Mouse (Mus musculus) lung, adult 2 months (tissue): ENCODE results near the gene Xaf1. TPM values are rescaled to one million over a fixed set of nuclear protein-coding genes. Genes with fewer than 3 reads are reported as not detected.

ENCODE experiments used
- DNase-seq: peaks from one replicate; pipeline ENCODE4 v3.0.0; 2022
- H3K4me1 ChIP-seq: fragments of 200-500 bp; 2 replicates; pipeline ENCODE4 v1.6.1; 2011; ENCODE audit warnings: low read length; ENCODE audit not compliant: control insufficient read depth, insufficient read depth
- H3K4me3 ChIP-seq: fragments of 200-500 bp; replicated peaks from 2 replicates; pipeline ENCODE3; 2011; ENCODE audit warnings: low read depth, mild to moderate bottlenecking, control low read depth, low read length; ENCODE audit errors: extremely low read depth
- CTCF ChIP-seq: fragments of 200-500 bp; IDR thresholded peaks from 2 replicates; pipeline ENCODE4 v1.5.1; 2011; ENCODE audit warnings: mild to moderate bottlenecking, low read length, control low read depth; ENCODE audit not compliant: insufficient read depth
- POLR2A ChIP-seq: fragments of 200-500 bp; IDR thresholded peaks from 2 replicates; pipeline ENCODE4 v1.6.1; 2011; ENCODE audit warnings: low read depth, mild to moderate bottlenecking, control low read depth, low read length, borderline replicate concordance; ENCODE audit errors: extremely low read depth
- WGBS: fragments of 180-500 bp; shearing (Covaris S2); methylation state at CpG from one replicate; pipeline ENCODE4 v1.1.7; 2018; 5-methylcytosine and 5-hydroxymethylcytosine counted together
- polyA plus RNA-seq: library from polyadenylated mRNA; depleted of rRNA; stranded (reverse); fragments of >200 nt; gene quantifications from 2 replicates; pipeline ENCODE4 v1.2.3, GENCODE M21; 2012

The Xaf1 gene
- polyA plus RNA-seq, 1 experiment = 55.3 TPM

DNA sequence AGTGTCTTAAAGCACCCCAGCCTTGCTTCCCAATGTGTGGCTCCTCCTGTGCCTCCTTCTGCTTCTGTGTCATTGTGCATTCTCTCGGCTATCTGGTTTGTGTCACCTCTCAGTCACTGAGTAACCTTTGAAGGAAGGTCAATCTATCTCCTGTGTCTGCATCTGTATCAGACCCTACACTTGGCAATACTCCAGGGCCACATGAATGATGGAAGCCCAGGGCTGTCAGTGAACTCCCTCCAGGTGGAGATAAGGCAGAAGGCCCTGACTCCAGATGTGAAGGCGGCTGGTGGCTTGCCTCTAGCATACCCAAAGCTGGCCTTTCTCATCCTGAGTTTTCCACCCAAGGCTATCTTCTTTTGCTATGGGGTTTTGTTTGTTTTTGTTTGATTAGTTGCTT lies 7.6 kb downstream of the Xaf1 start:
- no peak for TF ChIP-seq CTCF
- no peak for TF ChIP-seq POLR2A
- Histone ChIP-seq H3K4me3 (no peak overlapping the region), H3K4me1 (peaks cover 3% of the 10 kb centered on the region; the same call in 1 of the 2 replicates)
- no peak for DNase-seq
- 56% methylated on average over 2 of the region's 2 CpGs for WGBS

DNA sequence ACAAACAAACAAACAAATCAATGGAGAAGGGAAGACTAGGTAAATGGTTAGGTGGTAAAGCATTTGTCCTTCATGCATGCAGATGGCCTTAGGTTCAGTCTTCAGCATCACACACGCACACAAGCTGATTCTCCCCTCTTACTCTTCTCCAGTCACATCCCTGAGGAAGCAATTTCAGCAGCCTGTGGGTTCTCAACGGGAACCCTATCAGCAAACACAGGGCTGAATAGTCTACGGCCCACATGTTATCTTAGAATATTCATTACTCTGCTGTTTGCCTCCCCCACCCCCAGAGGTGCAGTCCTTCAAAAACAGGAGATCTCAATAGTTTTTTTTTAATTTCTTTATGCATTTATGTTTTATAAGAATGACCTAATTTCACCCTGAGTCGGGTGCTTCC lies 9.1 kb downstream of the Xaf1 start:
- no peak overlapping the region for H3K4me3 ChIP-seq
- DNase-seq = no peak
- H3K4me1 ChIP-seq = no peaks in the 10 kb centered on the region
- WGBS = 83% methylated on average over 4 of the region's 4 CpGs
- TF ChIP-seq CTCF (no peak), POLR2A (no peak)

DNA sequence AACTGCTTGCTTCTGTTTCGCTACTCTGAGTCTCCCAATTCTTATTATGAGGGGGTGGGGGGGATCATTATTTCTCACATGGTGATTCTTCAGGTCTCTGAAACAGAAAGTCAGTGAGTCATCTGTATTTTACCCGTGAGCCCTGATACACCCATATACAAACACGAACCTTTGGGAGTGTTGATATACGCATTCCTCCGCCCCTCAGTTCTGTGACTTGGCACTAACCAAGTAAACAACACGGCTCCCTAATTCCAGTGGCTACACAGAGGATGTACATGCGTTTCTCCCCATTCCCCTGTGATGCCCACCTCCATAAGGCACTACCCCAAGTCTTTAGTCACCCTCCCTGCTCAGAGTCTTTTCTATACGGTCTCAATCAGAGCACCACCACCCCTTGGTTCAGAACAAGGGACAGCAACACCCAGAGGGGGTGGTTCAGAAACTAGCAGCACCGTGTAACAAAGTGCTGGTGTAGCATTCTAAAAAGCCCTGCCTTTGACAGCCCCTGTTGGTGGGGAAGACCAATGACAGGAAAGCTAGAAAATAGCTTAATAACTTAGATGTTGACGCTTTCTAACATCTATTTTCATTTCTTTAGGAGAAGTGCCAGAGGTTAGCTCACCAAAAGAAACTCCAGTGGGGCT lies 10.0 kb downstream of the Xaf1 start:
- Histone ChIP-seq H3K4me1 (no peaks in the 10 kb centered on the region), H3K4me3 (no peak overlapping the region)
- no peak for DNase-seq
- no peak for TF ChIP-seq CTCF
- no peak for TF ChIP-seq POLR2A
- WGBS = 71% methylated on average over 10 of the region's 10 CpGs

DNA sequence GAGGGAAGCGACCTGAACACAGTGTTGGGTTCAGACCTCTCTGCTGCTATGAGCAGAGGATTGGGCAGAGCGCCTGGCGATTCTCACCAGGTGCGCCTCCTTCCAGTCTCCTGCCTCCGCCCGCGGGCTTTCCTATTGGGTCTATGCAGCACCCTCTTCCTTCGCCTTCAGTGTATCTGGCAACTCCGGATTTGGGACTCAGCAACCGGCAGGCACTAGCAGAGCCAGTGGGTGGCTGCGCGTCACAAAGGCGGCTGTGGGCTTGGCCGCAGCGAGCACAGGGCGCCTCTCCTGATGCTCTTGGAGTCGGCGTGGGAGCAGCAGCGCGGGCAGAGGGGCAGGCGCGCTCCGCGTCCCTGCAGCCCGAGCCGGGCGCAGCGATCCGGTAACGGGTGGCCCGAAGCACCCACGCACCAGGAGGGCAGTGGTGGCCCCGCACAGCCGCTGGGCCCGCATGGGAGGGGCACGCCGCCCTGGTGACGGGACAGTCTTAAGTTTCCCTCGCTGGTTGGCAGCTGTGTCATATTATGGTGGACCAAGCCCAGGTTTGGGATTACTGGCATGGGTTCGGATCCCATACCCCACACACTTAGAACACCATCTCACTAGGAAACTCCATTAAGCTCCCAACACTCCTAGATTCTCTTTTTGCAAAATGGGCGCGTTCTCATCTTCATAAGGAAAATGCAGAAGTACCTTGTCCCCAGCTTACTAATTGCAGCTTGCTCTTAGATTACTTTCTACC lies 12.9 kb downstream of the Xaf1 start, which contains the start of gene Fbxo39:
Gene Fbxo39 (plus strand): TSS at position 294 of the 745 bp plus-strand sequence.
- WGBS = 16% methylated on average over 42 of the region's 42 CpGs
- no peaks in the 10 kb centered on the region for H3K4me1 ChIP-seq
- no peak for TF ChIP-seq POLR2A
- TF ChIP-seq CTCF = no peak
- no peak within 1 kb of the TSS for H3K4me3 ChIP-seq
- no peak for DNase-seq

DNA sequence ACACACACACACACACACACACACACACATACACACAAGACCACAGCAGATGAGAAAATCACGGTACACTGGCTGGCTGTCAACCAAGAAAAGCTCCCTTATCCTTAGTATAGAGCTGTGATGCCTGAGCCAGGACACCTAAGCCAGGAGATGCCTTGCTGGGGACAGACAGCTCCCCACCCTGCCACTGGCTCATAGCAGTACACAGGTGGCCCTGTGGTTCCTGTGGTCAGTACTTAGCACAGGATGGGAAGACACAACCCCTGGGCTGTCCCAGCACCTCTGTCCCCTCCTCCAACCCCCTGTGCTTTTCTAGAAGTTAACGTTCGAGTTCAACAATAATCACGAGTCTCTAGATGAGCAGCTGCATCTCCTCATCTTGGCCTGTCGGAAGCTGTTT lies 16.6 kb downstream of the Xaf1 start:
- no peak for DNase-seq
- WGBS = 56% methylated on average over 5 of the region's 5 CpGs
- no peak for TF ChIP-seq POLR2A
- TF ChIP-seq CTCF = no peak

DNA sequence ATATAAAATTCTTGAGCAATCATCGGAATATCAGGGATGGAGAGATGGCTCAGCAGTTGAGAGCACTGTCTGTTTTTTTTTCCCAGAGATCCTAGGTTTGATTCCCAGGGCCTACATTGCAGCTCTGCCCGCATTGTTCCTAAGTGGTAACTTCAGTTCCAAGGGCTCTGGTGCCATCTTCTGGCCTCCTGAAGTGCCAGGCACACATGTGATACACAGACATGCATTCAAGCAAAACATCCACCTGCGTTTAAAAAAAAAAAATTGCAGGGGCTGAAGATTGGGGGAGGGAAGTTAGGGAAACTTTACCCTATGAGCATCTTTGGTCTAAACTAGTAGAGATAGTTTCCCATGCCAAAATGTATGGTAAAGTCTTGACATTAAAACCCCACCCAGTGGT lies 23.0 kb downstream of the Xaf1 start:
- TF ChIP-seq CTCF (peak; percentile 66), POLR2A (no peak)
- Histone ChIP-seq H3K4me1 (no peaks in the 10 kb centered on the region), H3K4me3 (no peak overlapping the region)
- DNase-seq = no peak
- 72% methylated on average over 3 of the region's 3 CpGs for WGBS

More for the DNA sequence above, 16.6 kb downstream of the Xaf1 start:
- Histone ChIP-seq H3K4me1 (no peaks in the 10 kb centered on the region), H3K4me3 (no peak overlapping the region)

DNA sequence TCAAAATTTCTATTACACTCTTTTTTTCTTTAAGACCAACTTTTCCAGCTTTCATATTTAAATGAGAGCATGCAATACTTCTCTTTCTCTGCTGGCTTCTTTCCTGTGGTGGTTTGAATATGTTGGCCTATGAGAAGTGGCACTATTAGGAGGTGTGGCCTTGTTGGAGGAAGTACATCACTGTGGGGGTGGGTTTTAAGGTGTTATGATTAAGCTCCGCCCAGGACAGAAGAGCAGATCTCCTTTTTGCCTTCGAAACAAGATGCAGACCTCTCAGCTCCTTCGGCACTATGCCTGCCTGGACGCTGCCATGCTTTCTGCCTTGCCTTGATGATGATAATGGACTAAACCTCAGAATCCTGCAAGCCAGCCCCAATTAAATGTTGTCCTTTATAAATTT lies 24.3 kb downstream of the Xaf1 start:
- DNase-seq = no peak
- H3K4me3 ChIP-seq = no peak overlapping the region
- no peak for TF ChIP-seq CTCF
- no peak for TF ChIP-seq POLR2A
- H3K4me1 ChIP-seq = no peaks in the 10 kb centered on the region
- 76% methylated on average over 4 of the region's 4 CpGs for WGBS

DNA sequence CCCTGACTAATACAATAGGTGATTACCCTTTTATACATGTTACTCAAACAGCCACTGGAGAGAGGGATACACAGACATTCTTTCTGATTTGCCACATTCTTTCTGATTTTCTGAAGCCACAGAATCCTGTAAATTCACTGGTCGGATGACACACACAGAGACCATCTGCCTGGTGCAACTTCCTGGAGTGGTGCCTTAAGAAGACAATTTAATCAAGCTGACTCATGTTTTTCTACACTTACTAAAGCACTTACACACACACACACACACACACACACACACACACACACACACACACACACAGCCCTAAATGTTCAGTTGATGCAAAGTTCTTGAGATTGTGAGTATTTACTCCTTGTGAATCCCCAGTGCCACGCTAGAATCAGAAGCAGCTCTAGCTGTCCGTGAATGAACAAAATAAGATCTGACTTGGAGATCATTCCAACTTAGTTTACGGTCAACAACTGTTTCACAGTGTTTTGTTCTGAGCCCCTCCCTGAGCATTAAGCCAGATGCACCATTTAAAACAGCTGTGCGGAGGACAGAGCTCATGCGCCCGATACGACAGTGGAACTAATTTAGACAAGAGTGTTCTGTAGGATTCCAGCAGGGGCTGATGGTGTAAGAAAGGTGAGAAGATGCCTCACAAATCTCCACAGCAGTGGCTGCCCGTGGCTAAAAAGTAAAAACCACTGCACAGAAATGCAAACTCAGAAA lies 31.7 kb downstream of the Xaf1 start:
- Histone ChIP-seq H3K4me1 (no peaks in the 10 kb centered on the region), H3K4me3 (no peak overlapping the region)
- no peak for TF ChIP-seq POLR2A
- no peak for TF ChIP-seq CTCF
- DNase-seq = no peak
- WGBS = 78% methylated on average over 9 of the region's 9 CpGs

DNA sequence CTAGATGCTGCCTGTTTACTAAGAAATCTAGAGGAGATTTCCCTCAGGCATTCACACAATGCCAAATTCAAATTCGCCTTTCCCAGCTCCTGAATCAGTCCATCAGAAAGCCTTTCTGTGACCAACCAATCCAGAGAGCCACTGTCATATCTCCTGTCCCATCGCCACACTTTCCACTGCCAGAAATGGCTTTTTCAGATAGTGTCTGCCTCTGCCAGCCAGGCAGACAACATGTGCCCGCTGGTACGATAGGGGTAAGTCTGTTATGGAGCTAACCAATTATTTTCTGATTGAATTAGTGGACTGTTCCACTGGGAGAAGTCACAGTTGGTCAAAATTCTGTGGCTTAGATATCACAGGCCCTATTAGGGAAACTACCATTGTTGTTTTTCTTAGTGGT lies 33.2 kb downstream of the Xaf1 start:
- 80% methylated on average over 4 of the region's 4 CpGs for WGBS
- TF ChIP-seq CTCF = no peak
- TF ChIP-seq POLR2A = no peak

DNA sequence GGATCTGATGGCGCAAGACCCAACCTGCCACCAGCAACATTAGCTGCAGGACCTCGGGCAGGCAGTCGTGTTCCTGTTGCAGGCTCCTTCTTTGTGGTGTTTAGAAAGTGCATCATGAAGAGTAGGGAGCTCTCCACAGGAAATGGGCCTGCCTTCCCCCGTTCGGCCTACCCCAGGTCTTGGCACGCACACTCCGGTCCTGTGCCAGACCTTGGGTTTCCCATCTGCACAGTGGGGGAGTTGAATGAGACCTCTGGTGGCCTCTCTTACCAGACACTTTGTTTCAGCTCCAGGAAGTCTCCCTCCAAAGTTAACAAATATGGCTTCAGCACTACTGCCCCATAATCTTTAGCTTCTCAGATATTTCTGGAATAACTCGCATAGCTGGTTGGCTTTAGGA lies 35.3 kb downstream of the Xaf1 start:
- no peaks in the 10 kb centered on the region for H3K4me1 ChIP-seq
- 49% methylated on average over 8 of the region's 8 CpGs for WGBS
- no peak for DNase-seq
- TF ChIP-seq CTCF (no peak), POLR2A (no peak)
- no peak overlapping the region for H3K4me3 ChIP-seq

More for the DNA sequence above, 33.2 kb downstream of the Xaf1 start:
- no peaks in the 10 kb centered on the region for H3K4me1 ChIP-seq
- no peak for DNase-seq
- H3K4me3 ChIP-seq = no peak overlapping the region
